Mouse (Mus musculus) embryonic facial prominence, embryonic 12.5 days (tissue): ENCODE data around the gene Rxra. TPM values are rescaled to one million over a fixed set of nuclear protein-coding genes. Genes with fewer than 3 reads are reported as not detected.

Source experiments
- ATAC-seq: fragments of 200-750 bp; cut with Nextera tagmentation; 2 replicates; pipeline ENCODE4 v1.8.0; 2017; ENCODE audit not compliant: insufficient number of reproducible peaks, insufficient read depth, low FRiP score, low TSS enrichment
- H3K27ac ChIP-seq: fragments of 300-500 bp; sonication (generic); 2 replicates; pipeline ENCODE4 v1.5.1; 2016; ENCODE audit warnings: mild to moderate bottlenecking
- H3K27me3 ChIP-seq: fragments of 300-500 bp; sonication (generic); 2 replicates; pipeline ENCODE4 v1.6.1; 2016; ENCODE audit warnings: mild to moderate bottlenecking, moderate library complexity
- H3K36me3 ChIP-seq: fragments of 300-500 bp; sonication (generic); 2 replicates; pipeline ENCODE4 v1.6.1; 2016; ENCODE audit warnings: mild to moderate bottlenecking
- H3K4me1 ChIP-seq: fragments of 300-500 bp; sonication (generic); 2 replicates; pipeline ENCODE4 v1.6.1; 2016
- H3K4me2 ChIP-seq: fragments of 300-500 bp; sonication (generic); replicated peaks from 2 replicates; pipeline ENCODE4 v1.6.1; 2016; ENCODE audit warnings: mild to moderate bottlenecking, moderate library complexity
- H3K4me3 ChIP-seq: fragments of 300-500 bp; sonication (generic); 2 replicates; pipeline ENCODE4 v1.5.1; 2016; ENCODE audit warnings: mild to moderate bottlenecking
- H3K9ac ChIP-seq: fragments of 300-500 bp; sonication (generic); 2 replicates; pipeline ENCODE4 v1.6.1; 2016; ENCODE audit warnings: mild to moderate bottlenecking, moderate library complexity
- H3K9me3 ChIP-seq: fragments of 300-500 bp; sonication (generic); 2 replicates; pipeline ENCODE4 v1.6.1; 2016; ENCODE audit warnings: mild to moderate bottlenecking, moderate library complexity
- WGBS: fragments of 180-500 bp; shearing (Covaris S2); methylation state at CpG from one replicate; pipeline ENCODE4 v1.1.7; 2016; 5-methylcytosine and 5-hydroxymethylcytosine counted together
- polyA plus RNA-seq: library from polyadenylated mRNA; unstranded; fragments of >200 nt; fragmentation: Nextera tagmentation; extraction: Ambion mirVana; gene quantifications from 2 replicates; pipeline ENCODE4 v1.2.1, GENCODE M21; 2016

The Rxra gene
- polyA plus RNA-seq, 1 experiment from 2014 or later: 15.9 TPM

- no peaks in the 10 kb centered on the region for H3K27me3 ChIP-seq
- no peaks in the 10 kb centered on the region for H3K36me3 ChIP-seq
- H3K9me3 ChIP-seq: no peaks in the 10 kb centered on the region
- H3K27ac ChIP-seq: no peak overlapping the region
- no peak for ATAC-seq
- H3K4me1 ChIP-seq: peaks cover 9% of the 10 kb centered on the region; the same call in 1 of the 2 replicates
- 59% methylated on average over 3 of the region's 3 CpGs for WGBS
- H3K9ac ChIP-seq: no peak overlapping the region
- H3K4me3 ChIP-seq: no peak overlapping the region
- no peak overlapping the region for H3K4me2 ChIP-seq
These were observed 30.8 kb upstream of the Rxra start for GRCm38 (mm10) chr2:27645471-27645870.

DNA sequence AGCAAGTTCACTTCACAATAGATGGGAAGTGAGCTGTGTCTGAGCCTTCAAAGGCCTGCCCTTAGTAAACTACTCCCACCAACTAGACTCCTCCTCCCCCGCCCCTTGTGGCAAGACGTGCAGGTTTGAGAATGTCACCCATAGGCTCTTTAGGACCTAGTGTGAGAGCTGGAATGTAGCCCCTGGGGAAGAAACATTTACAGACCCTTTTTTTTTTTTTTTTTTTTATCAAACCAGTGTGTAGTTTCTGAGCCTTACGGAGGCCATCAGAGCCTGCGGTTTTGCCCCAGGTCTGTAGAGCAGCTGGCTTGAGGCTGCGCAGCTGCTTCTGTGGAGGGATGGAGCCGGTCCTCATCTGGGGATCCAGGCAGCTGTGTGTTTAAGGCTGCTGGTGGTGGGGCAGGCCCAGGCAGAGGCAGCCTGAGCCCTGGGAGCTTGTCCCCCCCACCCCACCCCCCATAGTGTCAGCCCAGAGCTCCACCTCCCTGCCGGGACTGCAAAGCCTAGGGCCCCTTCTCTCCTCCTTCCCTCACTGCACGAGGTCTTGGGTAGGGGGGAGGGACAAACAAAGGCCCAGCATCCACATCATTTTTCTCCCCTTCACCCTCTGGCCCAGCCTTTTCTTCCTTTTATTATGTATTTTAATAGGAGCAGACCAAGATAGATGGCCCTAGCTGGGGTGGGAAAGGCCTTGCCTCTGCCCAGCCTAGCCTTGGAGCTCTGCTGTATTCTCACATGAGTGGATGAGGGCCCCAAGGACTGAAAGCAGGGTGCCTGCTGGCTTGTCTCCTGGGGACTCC lies 26.2 kb upstream of the Rxra start:
- Histone ChIP-seq H3K4me1 (peaks cover 17% of the 10 kb centered on the region; the same call in 1 of the 2 replicates), H3K4me2 (no peak overlapping the region), H3K9me3 (no peaks in the 10 kb centered on the region), H3K27ac (peak overlapping the region; percentile 72), H3K27me3 (no peaks in the 10 kb centered on the region), H3K9ac (no peak overlapping the region), H3K36me3 (no peaks in the 10 kb centered on the region), H3K4me3 (no peak overlapping the region)
- peak; percentile 67 for ATAC-seq
- WGBS: 20% methylated on average over 8 of the region's 8 CpGs

- no peak for ATAC-seq
- Histone ChIP-seq H3K4me3 (no peak overlapping the region), H3K27ac (no peak overlapping the region), H3K9me3 (no peaks in the 10 kb centered on the region), H3K36me3 (no peaks in the 10 kb centered on the region), H3K4me2 (no peak overlapping the region), H3K27me3 (no peaks in the 10 kb centered on the region), H3K4me1 (peaks cover 17% of the 10 kb centered on the region; the same call in 1 of the 2 replicates), H3K9ac (no peak overlapping the region)
These were observed 25.2 kb upstream of the Rxra start for GRCm38 (mm10) chr2:27650991-27651390.

DNA sequence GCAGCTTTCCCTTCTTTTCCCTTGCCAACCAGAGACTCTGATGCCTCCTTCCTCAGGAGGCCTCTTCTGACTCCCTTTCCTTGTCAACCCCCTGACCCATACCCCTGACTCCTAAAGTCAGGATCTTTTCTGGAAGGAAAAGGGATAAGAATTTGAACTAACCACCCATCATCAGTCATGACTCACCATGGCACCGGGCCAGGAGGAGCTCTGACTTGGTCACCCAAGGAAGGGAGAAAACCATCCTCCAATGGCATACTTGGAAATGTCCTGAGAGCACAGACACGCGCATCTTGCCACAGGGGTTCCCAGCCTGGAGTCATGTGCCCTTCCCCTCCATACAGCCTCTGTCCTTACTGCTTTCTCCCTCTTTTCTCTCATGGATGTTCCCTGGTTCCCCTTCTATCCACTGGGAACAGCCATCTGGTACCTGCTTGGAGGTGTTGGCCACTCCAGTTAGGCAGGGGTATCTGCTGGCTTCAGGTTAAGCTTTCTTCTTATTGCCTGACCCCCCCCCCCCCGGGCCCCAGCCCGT lies 22.7 kb upstream of the Rxra start:
- H3K27me3 ChIP-seq: no peaks in the 10 kb centered on the region
- H3K9me3 ChIP-seq: no peaks in the 10 kb centered on the region

DNA sequence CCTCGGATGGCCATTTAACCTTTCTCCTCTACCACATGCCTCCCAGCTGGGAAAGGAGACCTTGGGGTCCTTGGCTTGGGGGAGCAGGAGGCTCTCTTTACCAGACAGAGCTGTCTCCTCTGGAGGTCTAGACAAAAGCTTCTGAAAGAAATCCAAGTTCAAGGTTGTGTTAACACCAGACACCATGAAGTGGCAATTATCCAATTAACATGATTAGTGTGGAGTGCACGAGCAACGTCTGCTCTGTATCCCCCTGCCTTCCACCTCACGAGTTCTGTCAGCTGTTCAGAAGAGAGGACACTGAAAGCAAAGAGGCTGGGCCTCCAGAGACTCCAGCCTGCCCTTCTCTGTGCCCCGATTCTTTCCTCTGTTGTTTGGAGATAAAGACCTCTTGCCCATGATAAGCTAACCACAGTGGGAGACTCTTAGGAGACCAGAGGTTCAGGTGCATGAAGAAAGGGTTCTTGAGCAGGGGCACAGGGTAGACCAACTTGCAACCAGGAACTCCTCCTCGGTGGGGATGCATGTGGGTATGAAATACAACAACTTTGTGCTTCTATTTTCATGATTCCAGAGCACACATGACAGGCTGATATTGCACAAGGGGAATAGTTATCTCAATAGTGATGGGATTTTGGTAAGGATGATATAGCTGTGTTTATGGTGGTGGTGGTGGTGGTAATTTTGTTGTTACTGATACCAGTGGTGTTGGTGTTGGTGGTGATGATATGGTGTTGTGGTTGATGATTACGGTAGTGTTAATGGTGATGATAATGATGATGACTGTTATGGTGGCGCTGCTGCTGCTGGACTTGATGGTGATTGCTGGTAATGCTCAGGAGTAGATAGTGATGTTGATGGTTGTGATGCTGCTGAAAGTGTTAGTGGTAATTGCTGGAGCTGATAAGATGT lies 21.7 kb upstream of the Rxra start:
- H3K9ac ChIP-seq: no peak overlapping the region
- no peaks in the 10 kb centered on the region for H3K27me3 ChIP-seq
- ATAC-seq: no peak
- 44% methylated on average over 8 of the region's 8 CpGs for WGBS
- H3K27ac ChIP-seq: no peak overlapping the region
- H3K36me3 ChIP-seq: no peaks in the 10 kb centered on the region
- H3K4me2 ChIP-seq: no peak overlapping the region
- peaks cover 17% of the 10 kb centered on the region; the same call in 1 of the 2 replicates for H3K4me1 ChIP-seq
- no peaks in the 10 kb centered on the region for H3K9me3 ChIP-seq
- H3K4me3 ChIP-seq: no peak overlapping the region

More for the DNA sequence above, 22.7 kb upstream of the Rxra start:
- no peak overlapping the region for H3K4me2 ChIP-seq
- H3K9ac ChIP-seq: no peak overlapping the region
- 68% methylated on average over 5 of the region's 5 CpGs for WGBS
- no peaks in the 10 kb centered on the region for H3K36me3 ChIP-seq
- H3K4me3 ChIP-seq: no peak overlapping the region
- no peak for ATAC-seq
- H3K4me1 ChIP-seq: peaks cover 17% of the 10 kb centered on the region; the same call in 1 of the 2 replicates
- no peak overlapping the region for H3K27ac ChIP-seq

- no peaks in the 10 kb centered on the region for H3K36me3 ChIP-seq
- H3K9ac ChIP-seq: no peak overlapping the region
- no peaks in the 10 kb centered on the region for H3K9me3 ChIP-seq
- H3K4me2 ChIP-seq: no peak overlapping the region
- ATAC-seq: no peak
- H3K27ac ChIP-seq: no peak overlapping the region
- H3K4me3 ChIP-seq: no peak overlapping the region
- H3K27me3 ChIP-seq: no peaks in the 10 kb centered on the region
- 0 out of 2 replicates have a peak, but pooled peaks cover 10% of the 10 kb centered on the region for H3K4me1 ChIP-seq
These were observed 19.7 kb upstream of the Rxra start for GRCm38 (mm10) chr2:27656576-27656975.

DNA sequence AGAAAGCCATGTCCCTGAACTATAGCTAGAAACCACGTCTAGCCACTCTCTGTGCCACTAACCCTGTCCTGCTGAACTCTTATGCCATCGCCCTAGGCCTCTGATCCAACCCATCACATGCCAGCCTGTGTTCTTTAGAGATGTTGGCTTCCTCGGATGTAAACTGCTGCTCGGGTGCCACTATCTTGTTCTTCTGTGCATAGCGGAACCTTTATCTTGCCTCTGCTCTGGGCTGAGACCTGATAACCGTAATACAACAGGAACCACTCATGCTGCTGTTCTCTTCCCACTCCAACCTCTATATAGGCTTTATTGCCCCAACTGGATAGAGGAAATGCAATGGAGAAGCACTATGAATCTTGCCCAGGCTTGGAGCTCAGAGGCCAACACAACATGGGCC lies 11.0 kb upstream of the Rxra start:
- H3K27ac ChIP-seq: no peak overlapping the region
- no peak overlapping the region for H3K4me3 ChIP-seq
- 90% methylated on average over 6 of the region's 6 CpGs for WGBS
- H3K27me3 ChIP-seq: no peaks in the 10 kb centered on the region
- H3K4me1 ChIP-seq: peaks cover 4% of the 10 kb centered on the region; the same call in 1 of the 2 replicates
- no peaks in the 10 kb centered on the region for H3K9me3 ChIP-seq
- no peaks in the 10 kb centered on the region for H3K36me3 ChIP-seq
- ATAC-seq: no peak
- no peak overlapping the region for H3K4me2 ChIP-seq
- H3K9ac ChIP-seq: no peak overlapping the region

- H3K36me3 ChIP-seq: no peaks in the 10 kb centered on the region
- 60% methylated on average over 4 of the region's 4 CpGs for WGBS
- H3K4me1 ChIP-seq: peaks cover 17% of the 10 kb centered on the region
- no peak for ATAC-seq
- no peaks in the 10 kb centered on the region for H3K27me3 ChIP-seq
- H3K4me3 ChIP-seq: no peak overlapping the region
- no peak overlapping the region for H3K4me2 ChIP-seq
- no peak overlapping the region for H3K27ac ChIP-seq
- H3K9me3 ChIP-seq: no peaks in the 10 kb centered on the region
- no peak overlapping the region for H3K9ac ChIP-seq
These were observed 9.5 kb upstream of the Rxra start for GRCm38 (mm10) chr2:27666719-27667118.

GRCm38 (mm10) chr2:27667677-27668076 lies 8.6 kb upstream of the Rxra start:
- Histone ChIP-seq H3K4me1 (peaks cover 26% of the 10 kb centered on the region), H3K27me3 (no peaks in the 10 kb centered on the region), H3K9ac (no peak overlapping the region), H3K9me3 (no peaks in the 10 kb centered on the region), H3K4me3 (no peak overlapping the region), H3K4me2 (no peak overlapping the region), H3K27ac (no peak overlapping the region), H3K36me3 (no peaks in the 10 kb centered on the region)
- no peak for ATAC-seq
- 83% methylated on average over 4 of the region's 4 CpGs for WGBS

GRCm38 (mm10) chr2:27670746-27671145 lies 5.5 kb upstream of the Rxra start:
- no peak overlapping the region for H3K4me3 ChIP-seq
- no peaks in the 10 kb centered on the region for H3K9me3 ChIP-seq
- H3K36me3 ChIP-seq: no peaks in the 10 kb centered on the region
- no peaks in the 10 kb centered on the region for H3K27me3 ChIP-seq
- no peak overlapping the region for H3K4me2 ChIP-seq
- no peak for ATAC-seq
- H3K27ac ChIP-seq: peak overlapping the region; percentile 82
- peaks cover 32% of the 10 kb centered on the region for H3K4me1 ChIP-seq
- H3K9ac ChIP-seq: no peak overlapping the region
- 26% methylated on average over 5 of the region's 5 CpGs for WGBS

DNA sequence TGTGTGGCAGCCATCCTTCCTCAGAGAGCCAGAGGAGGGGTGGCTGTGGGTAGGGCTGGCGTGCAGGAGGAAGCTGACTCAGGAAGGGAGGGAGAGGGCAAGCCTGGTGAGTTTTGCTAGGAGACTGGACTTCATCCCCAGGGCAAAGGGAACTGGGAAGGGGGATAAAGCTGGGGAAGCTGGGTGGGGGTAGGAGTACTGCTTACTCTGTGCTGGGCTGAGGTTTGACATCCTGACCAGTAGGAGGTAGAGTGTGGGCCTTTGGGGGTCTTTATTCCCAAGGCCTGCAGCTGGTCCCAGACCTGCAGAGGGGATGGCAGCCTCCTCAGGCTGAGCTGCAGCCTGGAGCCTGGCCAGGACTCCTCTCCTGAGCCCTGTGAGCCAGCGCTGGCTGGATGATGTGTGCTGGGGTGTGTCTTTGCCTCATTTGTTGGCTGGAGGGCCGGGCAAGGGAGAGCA lies 4.6 kb upstream of the Rxra start:
- ATAC-seq: 0 out of 2 replicates have a peak, but pooled peaks have one; percentile 37
- H3K4me2 ChIP-seq: no peak overlapping the region
- H3K4me1 ChIP-seq: peaks cover 32% of the 10 kb centered on the region
- H3K27ac ChIP-seq: peak overlapping the region; percentile 82
- H3K9me3 ChIP-seq: no peaks in the 10 kb centered on the region
- no peak overlapping the region for H3K4me3 ChIP-seq
- 28% methylated on average over 3 of the region's 3 CpGs for WGBS
- no peaks in the 10 kb centered on the region for H3K27me3 ChIP-seq
- no peaks in the 10 kb centered on the region for H3K36me3 ChIP-seq
- no peak overlapping the region for H3K9ac ChIP-seq
